Mouse (Mus musculus): ENCODE data around the gene Cyp1b1. TPM values are rescaled to one million over a fixed set of nuclear protein-coding genes. Genes with fewer than 3 reads are reported as not detected.
A peak's percentile ranks its signal among the peaks of the same experiment; 100 is the strongest.

Gene Cyp1b1
- polyA plus RNA-seq, 1 experiment from 2014 or later = 1.6 TPM

GRCm38 (mm10) chr17:79661387-79661786, 53.5 kb downstream of the Cyp1b1 start:
- H3K4me3 ChIP-seq = no peak overlapping the region
- WGBS = 51% methylated on average over 7 of the region's 7 CpGs
- no peaks in the 10 kb centered on the region for H3K36me3 ChIP-seq (replicated peaks)
- H3K9me3 ChIP-seq = no peaks in the 10 kb centered on the region
- no peaks in the 10 kb centered on the region for H3K4me1 ChIP-seq
- DNase-seq (ENCODE audit: extremely low spot score, low spot score) = peak; percentile 71
- H3K27ac ChIP-seq = no peak overlapping the region
- no peaks in the 10 kb centered on the region; the same call in 1 of the 2 replicates for H3K27me3 ChIP-seq (ENCODE audit: poor library complexity, severe bottlenecking)

GRCm38 (mm10) chr17:79658863-79659262, 56.0 kb downstream of the Cyp1b1 start:
- H3K36me3 ChIP-seq (replicated peaks) = no peaks in the 10 kb centered on the region
- WGBS = 83% methylated on average over 8 of the region's 8 CpGs
- no peaks in the 10 kb centered on the region for H3K9me3 ChIP-seq
- no peak overlapping the region for H3K27ac ChIP-seq
- no peak for DNase-seq (ENCODE audit: extremely low spot score, low spot score)
- no peaks in the 10 kb centered on the region for H3K4me1 ChIP-seq
- H3K27me3 ChIP-seq (ENCODE audit: poor library complexity, severe bottlenecking) = no peaks in the 10 kb centered on the region
- no peak overlapping the region for H3K4me3 ChIP-seq

DNA sequence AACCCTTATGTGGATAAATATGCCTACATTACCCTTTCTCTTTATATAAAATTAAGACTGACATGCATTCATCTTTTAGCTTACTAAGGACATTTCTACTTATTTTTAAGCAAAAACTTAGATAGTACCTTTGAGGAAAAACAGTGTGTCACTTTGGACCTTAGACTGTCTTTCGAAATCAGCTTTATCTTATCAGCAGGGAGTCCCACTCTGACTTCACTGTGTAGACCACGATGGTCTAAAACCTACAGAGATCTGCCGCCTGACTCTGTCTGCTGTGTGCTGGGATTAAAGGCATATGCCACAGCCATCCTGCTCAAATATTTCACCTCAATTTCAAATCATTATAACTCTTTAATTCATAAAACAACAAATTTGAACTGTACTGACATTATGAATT, 56.4 kb downstream of the Cyp1b1 start:
- Histone ChIP-seq H3K4me1 (no peaks in the 10 kb centered on the region), H3K9me3 (no peaks in the 10 kb centered on the region), H3K36me3 (replicated peaks) (no peaks in the 10 kb centered on the region), H3K27me3 (ENCODE audit: poor library complexity, severe bottlenecking) (no peaks in the 10 kb centered on the region), H3K4me3 (no peak overlapping the region), H3K27ac (no peak overlapping the region)
- WGBS = 72% methylated on average over 3 of the region's 3 CpGs
- no peak for DNase-seq (ENCODE audit: extremely low spot score, low spot score)

DNA sequence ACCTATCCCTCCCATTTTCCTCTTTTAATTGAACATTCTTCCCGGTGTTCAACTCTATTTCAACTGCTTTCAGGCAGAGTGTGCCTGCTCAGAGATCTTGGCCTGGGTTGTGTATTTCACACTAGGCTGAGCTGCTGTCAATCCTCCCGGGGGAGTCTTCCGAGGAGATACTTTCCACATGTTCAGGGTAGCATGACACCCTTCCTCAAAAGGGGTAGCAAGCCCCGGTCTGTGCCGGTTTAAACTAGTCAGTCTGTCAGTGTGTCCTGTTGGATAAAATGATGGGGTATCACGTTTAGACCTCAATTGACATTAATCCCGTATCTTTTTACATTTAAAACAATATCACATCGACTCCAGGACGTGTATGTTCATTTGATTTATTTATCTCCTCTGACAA, 57.1 kb downstream of the Cyp1b1 start:
- H3K4me1 ChIP-seq = no peaks in the 10 kb centered on the region
- H3K4me3 ChIP-seq = no peak overlapping the region
- no peak for DNase-seq (ENCODE audit: extremely low spot score, low spot score)
- H3K36me3 ChIP-seq (replicated peaks) = no peaks in the 10 kb centered on the region
- 80% methylated on average over 9 of the region's 9 CpGs for WGBS
- no peaks in the 10 kb centered on the region for H3K9me3 ChIP-seq
- H3K27ac ChIP-seq = no peak overlapping the region
- H3K27me3 ChIP-seq (ENCODE audit: poor library complexity, severe bottlenecking) = no peaks in the 10 kb centered on the region

- no peaks in the 10 kb centered on the region for H3K9me3 ChIP-seq
- H3K27me3 ChIP-seq (ENCODE audit: poor library complexity, severe bottlenecking) = no peaks in the 10 kb centered on the region
- WGBS = 59% methylated on average over 3 of the region's 3 CpGs
- H3K27ac ChIP-seq = no peak overlapping the region
- DNase-seq (ENCODE audit: extremely low spot score, low spot score) = no peak
- no peaks in the 10 kb centered on the region for H3K4me1 ChIP-seq
- H3K36me3 ChIP-seq (replicated peaks) = no peaks in the 10 kb centered on the region
- H3K4me3 ChIP-seq = no peak overlapping the region
Measured at GRCm38 (mm10) chr17:79654187-79654586, 60.7 kb downstream of the Cyp1b1 start.

DNA sequence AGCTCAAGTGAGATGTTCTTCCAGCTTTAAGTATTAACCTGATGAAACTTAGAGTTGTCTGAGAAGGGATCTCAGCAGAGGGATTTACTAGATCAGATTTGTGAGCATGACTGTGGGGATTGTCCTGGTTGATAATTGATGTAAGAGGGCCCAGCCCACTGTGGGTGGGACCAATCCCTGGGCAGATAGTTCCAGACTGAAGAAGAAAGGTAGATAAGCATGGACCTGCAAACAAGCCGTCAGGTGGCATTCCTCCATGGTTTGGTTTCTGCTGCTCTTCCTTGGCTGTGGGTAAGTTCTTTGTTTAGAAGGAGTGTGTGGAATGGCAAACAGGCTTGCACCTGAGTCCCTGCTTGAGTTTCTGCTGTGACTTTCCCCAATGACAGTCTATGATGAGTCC, 61.7 kb downstream of the Cyp1b1 start:
- Histone ChIP-seq H3K27ac (no peak overlapping the region), H3K9me3 (no peaks in the 10 kb centered on the region), H3K4me1 (no peaks in the 10 kb centered on the region), H3K36me3 (replicated peaks) (no peaks in the 10 kb centered on the region), H3K4me3 (no peak overlapping the region), H3K27me3 (ENCODE audit: poor library complexity, severe bottlenecking) (no peaks in the 10 kb centered on the region)
- 89% methylated on average over 1 of the region's 1 CpGs for WGBS
- no peak for DNase-seq (ENCODE audit: extremely low spot score, low spot score)

Other genes starting within 250 kb of the Cyp1b1 start
- 3.9 and 5.7 TPM in 2 replicates for gene Rmdn2, start 103.2 kb downstream of the Cyp1b1 start, polyA plus RNA-seq (2016; fragmentation: Nextera tagmentation; extraction: Ambion mirVana)
- 38.9 and 39.8 TPM in 2 replicates for gene Atl2, start 181.1 kb upstream of the Cyp1b1 start, polyA plus RNA-seq (2016; fragmentation: Nextera tagmentation; extraction: Ambion mirVana)

Measured in forebrain, embryonic 10.5 days (tissue).